Mouse (Mus musculus) kidney, adult 11 months (tissue): Measurements from ENCODE around the gene Lzts2.
A peak's percentile ranks its signal among the peaks of the same experiment; 100 is the strongest.
"Not testable (repeated sequence)": the region's sequence is repeated elsewhere in the genome, so short reads cannot be mapped to it uniquely, and the experiment has no call there.

Experiments
- DNase-seq: peaks from one replicate; pipeline ENCODE4 v3.0.0; 2022

The Lzts2 gene

DNA sequence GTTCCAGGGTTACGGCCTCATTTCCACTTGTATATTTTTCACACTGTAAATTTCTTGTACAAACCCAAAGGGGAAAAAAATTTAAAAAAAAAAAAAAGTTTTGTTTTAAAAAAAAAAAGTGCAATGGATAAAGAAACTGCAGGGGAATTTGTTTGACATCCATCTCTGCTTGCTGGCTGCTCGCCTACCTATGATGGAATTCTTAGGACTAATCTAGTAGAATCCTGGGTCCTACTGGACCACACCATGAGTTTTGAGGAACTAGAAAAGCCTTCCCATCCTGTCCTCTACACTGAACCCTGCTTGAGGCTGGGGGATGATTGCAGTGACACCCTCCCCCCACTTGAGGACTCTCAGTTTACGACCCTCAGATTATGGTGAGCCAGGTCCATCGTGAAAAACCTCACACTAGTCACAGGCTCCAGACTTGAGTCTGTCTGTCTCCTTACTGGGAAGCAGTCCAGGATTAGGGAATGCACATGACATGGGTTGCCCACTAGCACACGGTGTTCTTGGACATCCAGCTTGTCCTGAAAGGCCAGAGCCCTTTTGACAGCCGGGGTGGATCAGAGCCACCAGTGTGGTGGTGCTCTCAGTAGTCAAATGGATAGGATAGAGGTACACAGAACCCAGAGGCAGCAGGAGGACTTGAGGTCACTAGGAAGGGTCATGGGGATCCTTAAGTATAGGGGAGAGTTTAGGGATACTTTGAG is 12.9 kb downstream of the Lzts2 start:
- DNase-seq, result no peak

DNA sequence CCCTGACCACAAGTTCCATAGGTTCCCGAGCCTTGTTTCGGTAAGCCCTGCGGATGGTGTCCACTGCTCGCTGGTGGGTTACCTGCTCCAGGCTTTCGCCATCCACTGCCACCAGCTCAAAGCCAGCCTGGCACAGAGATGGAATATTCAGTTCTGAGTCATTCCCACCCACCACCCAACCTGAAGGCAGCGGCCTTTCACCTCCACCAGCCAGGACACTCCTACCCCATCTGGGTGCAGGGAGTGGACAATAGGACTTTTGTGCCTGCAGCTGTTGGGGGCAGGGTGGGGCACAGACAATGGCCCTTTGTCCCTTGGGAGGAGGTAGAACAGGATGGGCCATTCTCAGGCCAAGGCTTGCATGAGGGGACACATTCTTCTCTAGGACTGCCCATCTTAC is 13.6 kb downstream of the Lzts2 start:
- DNase-seq, result no peak

DNA sequence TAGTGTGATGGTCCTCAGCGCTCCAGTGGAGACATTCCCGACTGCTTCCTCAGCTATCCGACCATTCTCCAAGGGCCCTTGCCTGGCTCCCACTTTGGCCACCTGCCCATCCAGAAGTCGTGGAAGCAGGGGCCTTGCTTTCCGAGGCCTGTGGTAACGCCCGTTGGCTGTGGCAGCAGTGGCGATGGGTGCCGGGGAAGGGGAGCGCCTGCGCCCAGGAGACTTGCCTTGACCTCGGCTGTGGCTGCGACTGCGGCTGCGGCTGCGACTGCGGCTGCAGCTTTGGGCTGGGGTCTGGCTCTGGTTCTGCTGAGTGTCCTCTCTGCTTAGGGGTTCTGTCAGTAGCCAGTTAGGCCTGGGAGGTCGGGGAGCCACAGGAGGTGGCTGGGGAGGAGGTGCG is 14.5 kb downstream of the Lzts2 start:
- DNase-seq, result no peak

DNA sequence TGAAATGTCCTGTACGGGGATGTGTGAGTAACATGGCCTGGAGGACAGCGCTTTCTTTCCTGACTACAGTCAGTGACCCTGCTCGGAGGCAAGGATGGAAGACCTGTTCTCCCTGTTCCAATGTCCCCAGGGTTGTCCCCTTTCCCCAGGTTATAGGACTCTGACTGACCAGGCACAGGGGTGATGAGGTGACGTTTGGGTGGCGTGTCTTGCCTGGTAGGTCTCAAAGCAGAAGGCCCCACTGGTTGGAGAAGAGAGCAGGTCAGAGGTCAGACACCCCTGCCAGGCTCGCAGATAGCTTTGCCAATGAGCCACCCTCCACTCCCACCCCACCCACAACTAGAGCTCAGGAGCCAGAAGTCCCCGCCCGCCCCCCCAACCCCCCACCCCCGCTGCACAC is 15.4 kb downstream of the Lzts2 start:
- no peak for DNase-seq

DNA sequence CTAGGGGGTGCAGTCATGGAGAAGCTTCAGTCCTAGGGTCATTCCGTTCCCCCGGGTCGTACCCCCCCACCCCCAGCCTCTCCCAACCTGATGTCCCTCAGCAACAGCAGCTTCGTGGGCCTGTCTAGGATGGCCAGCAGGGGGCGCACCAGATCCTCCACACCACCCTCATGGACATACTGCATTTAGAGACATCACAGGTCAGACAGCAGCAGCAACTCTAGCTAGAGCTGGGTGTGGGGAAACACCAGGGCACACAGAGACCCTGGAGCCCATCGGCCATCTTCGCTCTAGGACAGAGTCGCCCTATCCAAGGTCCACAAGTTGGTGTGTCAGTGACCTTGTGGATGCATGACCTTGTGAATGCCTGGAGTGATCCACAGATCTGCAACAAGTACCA is 15.9 kb downstream of the Lzts2 start:
- peak; percentile 56 for DNase-seq

DNA sequence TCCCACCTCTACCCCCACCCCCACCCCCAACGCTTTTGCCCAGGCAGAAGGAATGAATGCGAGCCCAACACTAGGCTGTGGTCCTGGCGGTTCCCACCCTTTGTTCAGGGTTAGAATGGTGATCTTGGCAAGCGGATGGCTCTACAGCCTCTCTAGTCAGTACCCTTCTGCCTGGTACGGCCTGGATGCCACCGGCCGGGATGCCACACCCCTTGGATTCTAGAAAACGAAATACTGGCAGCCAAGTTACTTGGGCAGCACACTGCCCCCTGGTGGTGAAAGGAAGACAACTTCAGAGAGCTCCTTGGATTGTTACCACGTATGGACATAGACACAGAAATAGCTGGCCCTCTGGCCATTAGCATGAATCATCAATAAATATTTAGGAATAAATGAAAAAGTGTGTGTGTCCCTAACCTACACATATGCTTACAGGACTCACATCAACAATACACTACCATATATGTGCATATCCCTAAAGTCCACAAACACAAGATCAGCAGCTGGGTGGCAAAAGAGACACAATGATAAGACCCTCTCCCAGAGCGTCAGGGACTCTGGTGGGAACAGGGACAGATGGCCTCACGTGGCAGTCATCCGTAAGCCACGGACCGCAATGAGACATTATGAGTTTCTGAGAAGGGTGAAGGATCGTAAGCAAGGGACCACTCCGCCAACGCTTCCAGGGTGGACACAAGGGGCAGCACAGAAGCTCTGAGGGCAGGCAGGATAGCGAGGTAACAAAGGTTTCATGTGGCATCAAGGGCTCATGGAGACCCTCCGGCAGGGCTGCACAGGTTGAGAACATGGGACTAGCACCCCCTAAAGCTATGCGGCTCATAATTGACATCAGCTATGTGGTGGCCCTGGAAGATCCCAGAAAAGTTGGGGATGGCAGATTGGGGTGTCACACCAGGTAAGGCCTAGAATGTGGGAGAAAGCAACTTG is 16.8 kb downstream of the Lzts2 start:
- peak; percentile 79 for DNase-seq

DNA sequence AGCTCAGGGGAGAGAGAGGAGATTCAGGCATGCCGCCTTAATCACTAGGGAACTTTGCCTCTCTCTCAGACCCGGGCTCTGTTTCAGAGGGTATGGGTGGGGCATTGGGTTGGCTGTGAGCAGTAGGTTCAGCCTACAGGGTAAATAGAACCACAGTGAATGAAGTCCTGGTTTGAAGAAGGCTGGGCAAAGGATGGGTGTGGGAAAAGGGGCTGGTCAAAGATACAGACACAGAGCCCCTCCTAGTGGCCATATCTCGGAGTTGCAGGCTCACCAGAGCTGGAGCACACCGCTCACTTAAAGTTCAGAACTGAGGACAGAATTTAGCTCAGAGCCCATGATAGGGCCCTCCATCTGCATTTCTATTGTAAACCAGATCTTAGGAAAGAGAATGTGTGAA is 17.6 kb downstream of the Lzts2 start:
- peak; percentile 71 for DNase-seq

DNA sequence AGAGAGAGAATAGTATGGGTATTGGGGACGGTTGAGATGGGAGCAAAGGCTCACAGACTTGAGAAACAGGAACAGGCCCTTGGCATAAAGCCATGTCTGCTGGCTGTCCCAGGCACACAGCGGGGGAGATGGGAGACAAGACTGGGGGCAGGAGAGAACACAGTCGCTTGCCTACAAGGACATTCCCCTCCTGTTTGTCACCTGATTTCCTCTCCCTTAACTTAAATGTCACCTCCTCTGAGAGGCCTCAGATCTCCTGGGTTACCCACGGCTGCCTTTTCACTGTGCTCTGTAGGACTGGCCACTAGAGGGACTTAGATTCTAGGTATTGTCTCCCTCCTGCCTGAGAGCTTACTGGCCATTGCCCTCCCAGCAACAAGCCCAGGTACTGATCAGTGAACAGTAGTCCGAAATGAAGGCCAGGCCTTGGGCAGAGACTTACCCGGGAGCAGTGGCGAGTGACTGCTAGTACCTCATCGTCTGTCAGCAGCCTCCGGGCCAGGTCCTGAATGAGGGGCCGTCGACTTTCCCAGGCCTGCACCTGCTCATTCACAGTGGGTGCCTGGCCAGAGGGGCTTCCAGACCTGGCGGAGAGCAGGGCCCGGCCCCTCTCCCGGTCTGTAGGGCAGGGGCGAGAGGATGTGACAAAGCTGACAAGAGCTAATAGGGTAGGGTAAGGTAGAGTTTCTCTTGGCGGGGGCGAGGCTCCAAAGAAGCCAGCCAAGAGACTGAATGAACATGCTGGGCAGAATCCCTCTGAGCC is 18.5 kb downstream of the Lzts2 start:
- no peak for DNase-seq

DNA sequence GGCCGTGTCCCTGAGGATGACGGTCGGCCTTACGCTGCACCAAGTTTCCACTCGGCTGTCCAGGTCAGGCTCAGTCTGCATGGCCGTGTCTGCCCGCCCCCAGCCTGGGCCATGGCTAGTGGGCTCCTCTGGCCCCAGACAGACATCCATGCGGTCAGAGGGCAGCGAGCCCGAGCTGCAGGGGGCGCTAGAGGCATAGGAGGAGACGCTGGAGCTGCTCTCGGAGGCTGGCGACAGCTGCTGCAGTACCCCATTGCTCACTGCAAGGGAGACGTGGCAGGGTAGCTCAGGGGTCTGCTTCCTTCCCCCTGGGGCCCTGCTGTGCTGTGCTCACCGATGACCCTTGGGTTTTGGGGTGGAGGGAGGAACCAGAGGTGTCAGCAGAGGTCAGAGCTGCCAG is 22.7 kb downstream of the Lzts2 start:
- no peak for DNase-seq

DNA sequence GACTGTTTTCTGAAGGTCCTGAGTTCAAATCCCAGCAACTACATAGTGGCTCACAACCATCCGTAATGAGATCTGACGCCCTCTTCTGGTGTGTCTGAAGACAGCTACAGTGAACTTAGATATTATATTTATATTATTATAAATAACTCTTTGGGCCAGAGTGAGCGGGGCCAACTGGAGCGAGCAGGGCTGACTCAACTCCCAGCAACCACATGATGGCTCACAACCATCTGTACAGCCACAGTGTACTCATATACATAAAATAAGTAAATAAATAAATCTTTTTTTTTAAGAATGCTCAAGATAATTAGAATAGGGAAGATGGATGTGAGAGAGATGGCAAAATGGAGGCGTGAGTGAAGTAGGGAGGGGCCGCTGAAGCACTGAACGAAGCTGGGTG is 24.0 kb downstream of the Lzts2 start:
- not testable (repeated sequence) for DNase-seq

DNA sequence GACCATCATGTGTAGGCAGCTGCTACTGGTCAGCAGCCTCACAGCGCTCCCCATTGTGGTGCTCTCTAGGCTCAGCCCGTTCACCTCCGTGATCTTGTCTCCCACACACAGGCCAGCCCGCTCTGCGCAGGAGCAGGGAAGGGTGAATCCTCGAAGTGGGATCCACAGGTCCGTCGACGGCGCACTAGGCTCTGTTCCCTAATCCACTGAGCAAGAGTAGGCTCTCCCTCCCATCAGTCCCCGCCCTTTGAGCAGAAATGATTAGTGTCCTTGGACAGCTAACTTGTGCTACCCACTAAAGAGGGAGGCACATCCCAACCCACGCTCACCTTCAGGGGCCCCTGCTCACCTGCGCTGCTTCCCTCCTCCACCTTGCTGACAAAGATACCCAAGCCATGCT is 26.0 kb downstream of the Lzts2 start:
- no peak for DNase-seq

DNA sequence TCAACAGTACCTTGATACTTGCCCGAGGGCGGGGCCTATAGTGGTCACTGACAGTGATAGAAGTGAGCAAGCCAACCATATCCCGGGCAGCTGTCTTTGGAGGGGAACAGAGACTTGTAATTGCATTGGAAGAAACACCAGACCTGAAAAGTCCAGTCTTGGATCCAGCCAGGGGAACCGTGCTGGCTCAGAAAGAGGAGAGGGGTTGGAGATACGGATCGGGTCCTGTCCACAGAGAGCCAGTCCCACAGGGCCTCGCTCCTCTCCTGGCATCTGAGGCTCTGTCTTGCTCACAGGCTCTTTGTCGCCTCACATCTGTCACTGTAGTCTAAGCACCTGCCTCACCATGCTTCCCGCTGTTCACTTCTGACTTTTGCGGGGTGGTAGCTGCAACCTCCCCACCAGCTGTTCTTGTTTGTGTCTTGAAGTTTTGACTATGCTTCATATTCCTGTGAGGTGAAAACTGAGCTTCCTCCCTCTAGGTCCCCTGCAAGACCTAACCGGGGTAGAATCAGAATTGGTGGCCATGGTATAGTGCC is 30.2 kb downstream of the Lzts2 start:
- no peak for DNase-seq

DNA sequence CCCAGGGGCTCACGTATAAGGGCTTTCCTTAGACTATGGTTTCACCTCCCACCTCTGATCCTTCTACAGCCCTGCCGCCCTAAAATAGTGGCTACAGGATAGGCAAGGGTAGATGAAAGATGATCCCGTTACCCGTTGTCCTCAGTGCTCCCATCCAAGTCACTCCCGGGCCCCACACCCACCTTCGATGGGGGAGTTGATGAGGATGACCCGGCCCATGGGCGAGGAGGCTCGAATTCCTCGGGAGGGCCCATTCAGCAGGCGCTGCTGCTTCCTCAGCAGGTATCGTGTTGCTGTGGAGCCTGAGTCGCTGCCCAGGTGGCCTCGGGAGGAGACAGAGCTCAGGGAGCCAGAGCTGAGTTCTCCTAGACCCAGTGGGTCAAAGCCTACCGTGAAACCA is 31.0 kb downstream of the Lzts2 start:
- no peak for DNase-seq

DNA sequence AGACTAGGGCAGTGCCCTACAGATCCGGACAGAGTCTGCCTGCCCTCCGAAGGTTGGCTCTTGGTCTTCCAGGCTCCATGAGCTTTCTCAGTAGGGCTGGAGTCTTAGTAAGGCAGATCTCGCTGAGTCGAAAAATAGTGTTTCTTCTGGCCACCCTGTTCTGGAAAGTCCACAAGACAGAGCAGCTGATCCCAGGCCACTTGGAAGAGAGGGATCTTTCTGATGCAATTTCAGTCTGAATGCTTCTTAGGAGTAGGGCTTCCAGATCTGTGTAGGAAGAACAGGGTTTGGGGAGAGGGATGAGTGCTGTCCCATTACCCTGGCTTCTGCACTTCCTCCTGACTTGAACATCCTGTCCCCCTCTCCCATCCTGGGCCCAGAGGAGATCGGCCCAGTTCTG is 31.4 kb downstream of the Lzts2 start, which contains the start of gene Pdzd7:
Gene Pdzd7, minus strand, starts transcription at position 67 of the 400 bp plus-strand sequence.
- no peak for DNase-seq

DNA sequence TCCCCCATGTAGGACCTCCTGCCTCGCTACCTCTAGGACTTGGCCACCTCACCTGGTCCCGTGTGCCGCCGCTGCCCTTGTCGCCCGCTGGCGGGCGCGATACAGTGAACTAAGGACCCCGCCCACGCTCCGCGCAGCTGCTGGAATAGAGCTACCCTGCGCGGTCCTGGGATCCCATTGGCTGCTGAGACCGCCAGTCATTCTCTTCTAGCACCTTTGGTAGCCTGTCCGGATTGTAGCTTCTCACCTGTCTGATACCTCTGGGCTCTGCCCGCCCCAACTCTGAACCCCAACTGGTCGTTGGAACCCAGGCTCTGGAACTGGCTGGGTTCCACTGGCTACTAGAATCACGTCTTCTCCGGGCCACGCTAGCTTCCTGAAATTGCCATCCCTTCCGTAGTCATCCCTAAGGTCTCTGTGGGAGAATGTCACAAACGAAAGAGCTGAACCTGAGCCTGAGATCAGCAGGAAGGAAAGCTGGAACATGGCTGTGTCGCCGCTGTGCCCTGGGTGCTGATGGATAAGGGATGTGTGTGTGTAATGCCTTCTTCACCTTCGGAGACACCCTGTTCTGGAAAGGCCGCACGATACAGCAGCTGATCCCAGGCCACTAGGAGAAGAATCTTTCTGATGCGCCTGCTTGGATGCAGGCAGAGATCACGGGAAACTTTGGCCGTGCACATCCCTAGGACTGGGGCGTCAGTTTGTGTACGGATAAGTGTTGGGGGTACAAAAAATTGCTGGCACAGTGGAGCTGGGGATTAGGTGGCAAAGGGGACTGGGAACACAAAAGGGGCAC is 32.5 kb downstream of the Lzts2 start:
- peak; percentile 92 for DNase-seq

DNA sequence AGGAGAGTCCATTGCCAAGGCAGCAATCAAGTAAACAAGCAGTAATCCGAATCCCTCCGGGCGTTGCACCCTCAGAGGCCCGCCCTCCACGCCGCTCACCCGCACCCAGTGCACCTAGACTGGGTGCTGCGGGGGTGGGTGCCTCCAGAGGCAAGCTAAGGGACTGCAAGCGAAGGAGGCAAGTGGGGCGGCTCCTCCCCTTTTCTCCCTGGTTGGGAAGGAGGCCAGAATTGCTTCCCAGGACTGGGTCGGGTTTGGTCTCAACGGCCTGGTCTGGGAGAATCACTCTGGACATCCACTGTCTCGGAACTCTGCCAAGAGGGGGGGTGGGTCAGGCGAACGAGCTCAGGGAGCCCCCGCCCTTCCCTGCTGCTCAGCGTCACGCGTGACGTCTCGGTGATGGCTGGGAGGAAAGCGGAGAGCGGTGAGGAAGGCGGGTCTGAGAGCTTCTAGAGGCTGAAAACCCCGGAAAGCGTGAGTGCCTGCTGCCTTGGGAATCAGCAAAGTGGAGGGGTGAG is 33.3 kb downstream of the Lzts2 start, which contains the start of gene Sfxn3:
Gene Sfxn3, plus strand, starts transcription at position 87 of the 518 bp plus-strand sequence.
- DNase-seq, result peak; percentile 91

DNA sequence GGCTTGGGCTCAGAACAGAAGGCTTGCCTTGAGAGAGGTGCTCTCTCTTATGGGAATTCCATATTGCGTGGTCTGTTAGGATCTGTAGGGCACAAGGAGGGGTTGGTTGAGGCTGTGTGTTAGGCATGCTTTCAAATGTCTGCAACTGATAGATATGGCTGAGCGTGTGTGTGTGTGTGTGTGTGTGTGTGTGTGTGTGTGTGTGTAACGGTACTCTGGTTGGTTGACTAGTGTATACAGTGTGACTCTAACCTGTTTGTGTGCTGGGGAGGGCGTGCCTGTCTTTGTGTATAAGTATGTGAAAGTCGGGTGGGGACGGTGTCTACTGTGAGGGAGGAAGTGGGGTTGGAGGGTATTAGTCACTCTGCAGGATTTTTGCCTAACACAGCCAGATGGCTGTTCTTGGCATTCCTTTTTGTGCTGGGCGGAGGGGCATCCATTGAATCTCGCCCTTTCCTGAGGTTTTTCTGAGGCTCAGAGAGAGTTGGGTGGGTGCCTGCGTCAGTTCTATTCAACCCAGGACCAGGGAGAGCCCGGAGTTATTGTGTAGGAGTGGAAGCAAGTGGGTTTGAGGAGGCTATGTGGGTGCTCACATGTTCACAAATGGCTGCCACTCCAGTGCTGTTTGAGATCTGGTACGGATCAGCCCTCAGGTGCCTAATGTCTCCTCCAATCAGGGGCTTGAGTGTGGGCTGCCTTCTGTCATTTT is 33.9 kb downstream of the Lzts2 start:
- peak; percentile 50 for DNase-seq

DNA sequence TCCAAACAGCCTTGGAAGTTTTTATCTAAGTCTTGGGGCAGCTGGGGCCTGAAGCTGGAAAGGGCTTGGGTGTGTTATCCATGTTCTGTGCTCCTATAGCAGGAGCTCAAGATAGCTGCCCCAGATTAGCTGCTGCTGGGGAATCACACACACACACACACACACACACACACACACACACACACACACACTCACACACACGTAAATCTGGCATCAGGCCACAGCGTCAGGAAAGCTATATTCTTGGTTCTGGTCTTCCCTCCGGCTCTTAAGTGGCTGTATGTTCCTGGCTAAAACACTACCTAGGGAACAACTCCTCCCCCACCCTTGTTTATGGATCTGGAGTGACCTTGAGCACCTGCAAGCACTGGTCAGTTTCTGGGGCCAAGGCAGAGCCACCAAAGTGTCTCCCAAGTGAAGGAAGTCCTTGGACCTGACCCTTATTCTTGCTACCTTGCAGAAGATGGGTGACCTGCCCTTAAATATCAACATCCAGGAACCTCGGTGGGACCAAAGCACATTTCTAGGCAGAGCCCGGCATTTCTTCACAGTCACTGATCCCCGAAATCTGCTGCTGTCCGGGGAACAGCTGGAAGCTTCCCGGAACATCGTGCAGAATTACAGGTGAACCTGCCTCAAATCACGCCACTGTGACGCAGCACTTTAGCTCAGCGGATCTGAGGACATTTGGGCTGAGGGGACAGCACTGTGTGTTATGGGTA is 34.6 kb downstream of the Lzts2 start:
- no peak for DNase-seq

DNA sequence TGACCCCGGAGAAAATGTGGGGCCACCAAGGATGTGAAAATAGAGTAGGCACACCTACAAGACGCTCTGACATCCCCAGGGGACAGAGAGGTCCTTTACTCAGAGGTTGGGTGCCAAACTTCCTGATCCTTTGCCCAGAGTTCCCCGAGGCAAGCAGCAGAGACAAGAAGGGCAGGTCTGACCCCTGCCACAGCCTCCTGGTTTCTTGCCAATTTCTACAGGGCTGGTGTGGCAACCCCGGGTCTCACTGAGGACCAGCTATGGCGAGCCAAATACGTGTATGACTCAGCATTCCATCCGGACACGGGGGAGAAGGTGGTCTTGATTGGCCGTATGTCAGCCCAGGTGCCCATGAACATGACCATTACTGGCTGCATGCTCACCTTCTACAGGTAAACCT is 35.3 kb downstream of the Lzts2 start:
- no peak for DNase-seq

DNA sequence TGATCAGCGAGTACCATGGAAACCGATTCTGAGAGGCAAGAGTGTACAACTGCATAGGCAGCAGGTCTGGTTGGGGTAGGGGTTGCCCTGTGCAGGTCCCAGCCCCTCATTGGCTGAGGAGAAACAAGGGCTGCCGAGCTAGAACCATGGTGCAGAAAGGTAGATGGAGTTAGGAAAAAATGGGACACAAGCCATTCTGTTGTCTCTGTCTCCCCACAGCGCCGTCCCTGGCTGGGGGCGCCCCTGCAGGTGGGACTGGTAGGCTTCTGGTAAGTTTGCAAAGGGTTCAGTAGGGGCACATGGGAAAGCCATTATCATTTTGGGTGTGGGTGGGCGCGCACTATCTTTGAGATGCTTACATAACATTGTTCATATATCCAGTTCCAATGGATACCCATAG is 39.2 kb downstream of the Lzts2 start:
- DNase-seq, result no peak
